Mouse (Mus musculus): Measurements from ENCODE around the gene Gapdhs. TPM values are rescaled to one million over a fixed set of nuclear protein-coding genes. Genes with fewer than 3 reads are reported as not detected.
A peak's percentile ranks its signal among the peaks of the same experiment; 100 is the strongest.
"Not testable (repeated sequence)": the region's sequence is repeated elsewhere in the genome, so short reads cannot be mapped to it uniquely, and the experiment has no call there.

Gapdhs gene
- total RNA-seq, 4 experiments from 2014 or later, result not detected

DNA sequence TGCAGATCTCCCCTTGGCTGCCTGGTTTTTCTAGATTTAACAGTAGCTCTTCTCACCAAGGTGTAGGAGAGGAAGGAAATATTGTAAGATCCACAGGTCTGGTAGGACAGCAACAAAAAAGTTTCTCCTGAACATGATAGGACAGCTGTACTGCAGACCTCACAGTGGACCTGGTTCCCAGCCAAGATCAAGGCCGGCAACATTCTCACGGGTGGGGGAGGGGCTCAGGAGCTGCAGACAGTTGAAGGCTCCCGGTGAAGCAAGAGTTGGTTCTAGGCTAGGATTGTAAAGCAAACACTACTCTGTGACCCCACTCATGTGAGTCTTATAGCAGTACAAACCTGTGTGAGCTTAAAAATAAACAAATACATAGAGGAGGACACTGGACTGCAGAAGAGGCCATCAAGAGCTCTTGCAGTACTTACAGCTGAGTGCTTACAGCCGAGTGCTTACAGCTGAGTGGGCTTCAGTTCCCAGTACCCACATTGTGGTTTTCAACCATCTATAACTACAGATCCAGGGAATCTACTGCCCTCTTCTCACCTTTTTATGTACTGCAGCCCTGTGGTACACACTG is 629 bp upstream of the Gapdhs start:
- no peak for DNase-seq

GRCm38 (mm10) chr7:30742570-30742969 is 911 bp downstream of the Gapdhs start:
- DNase-seq, result not testable (repeated sequence)

- no peak for DNase-seq
These were observed 7.3 kb downstream of the Gapdhs start for GRCm38 (mm10) chr7:30736211-30736610.

- DNase-seq, result not testable (repeated sequence)
These were observed 13.3 kb downstream of the Gapdhs start for GRCm38 (mm10) chr7:30730064-30730722.

DNA sequence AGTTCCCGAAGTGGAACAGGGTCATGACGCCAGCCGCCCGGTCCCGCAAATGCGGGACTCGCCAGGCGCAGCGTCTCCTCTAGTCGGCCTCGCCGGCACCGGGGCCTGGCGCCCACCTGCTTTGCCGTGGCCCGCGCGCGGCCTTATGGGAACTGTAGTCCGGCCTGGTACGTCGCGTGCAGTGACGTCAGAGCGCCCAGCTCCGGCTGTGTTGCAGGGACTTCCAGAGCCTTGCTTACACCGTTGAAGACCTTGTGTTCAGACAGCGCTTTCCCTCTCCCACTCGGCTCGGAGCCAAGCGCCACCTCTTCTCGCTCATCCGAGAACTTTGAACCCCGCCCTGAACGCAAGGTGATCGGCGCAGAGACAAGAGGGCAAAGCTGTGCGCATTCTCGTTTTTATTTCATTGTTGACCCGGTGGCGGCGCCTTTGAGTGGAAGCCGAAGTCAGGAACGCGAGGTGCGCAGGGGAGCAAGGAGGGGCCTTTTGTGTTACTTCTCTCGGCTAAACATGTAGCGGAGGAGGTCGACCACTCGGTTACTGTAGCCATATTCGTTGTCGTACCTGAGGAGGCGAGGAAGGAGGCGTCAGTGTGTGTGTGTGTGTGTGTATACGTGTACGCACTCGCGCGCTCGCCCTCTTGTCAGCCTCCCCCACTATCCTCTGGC is 14.0 kb downstream of the Gapdhs start, which contains the start of gene Tmem147:
Tmem147 (minus strand) TSS at position 145 of the 668 bp plus-strand sequence.
- peak; percentile 97 for DNase-seq

GRCm38 (mm10) chr7:30728739-30729395 is 14.6 kb downstream of the Gapdhs start:
- no peak for DNase-seq

DNA sequence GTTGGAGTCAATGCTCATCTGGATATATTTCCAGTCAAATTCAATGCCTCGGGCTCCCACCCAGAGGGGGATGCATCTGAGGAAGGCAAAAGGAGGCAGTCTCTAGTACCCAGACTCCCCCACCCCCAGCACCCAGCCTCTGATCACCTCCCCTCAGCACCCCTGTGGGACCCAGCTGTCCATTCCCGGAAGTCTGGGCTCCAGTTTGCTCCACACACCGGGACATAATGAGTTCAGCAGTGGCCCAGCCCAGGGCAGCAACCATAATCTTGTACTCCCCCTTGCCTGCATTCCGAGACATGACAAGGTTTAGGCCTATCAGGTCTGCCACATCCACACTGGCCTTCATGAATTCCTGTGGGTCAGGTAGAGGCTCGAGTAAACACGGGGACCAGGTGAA is 15.3 kb downstream of the Gapdhs start:
- no peak for DNase-seq

DNA sequence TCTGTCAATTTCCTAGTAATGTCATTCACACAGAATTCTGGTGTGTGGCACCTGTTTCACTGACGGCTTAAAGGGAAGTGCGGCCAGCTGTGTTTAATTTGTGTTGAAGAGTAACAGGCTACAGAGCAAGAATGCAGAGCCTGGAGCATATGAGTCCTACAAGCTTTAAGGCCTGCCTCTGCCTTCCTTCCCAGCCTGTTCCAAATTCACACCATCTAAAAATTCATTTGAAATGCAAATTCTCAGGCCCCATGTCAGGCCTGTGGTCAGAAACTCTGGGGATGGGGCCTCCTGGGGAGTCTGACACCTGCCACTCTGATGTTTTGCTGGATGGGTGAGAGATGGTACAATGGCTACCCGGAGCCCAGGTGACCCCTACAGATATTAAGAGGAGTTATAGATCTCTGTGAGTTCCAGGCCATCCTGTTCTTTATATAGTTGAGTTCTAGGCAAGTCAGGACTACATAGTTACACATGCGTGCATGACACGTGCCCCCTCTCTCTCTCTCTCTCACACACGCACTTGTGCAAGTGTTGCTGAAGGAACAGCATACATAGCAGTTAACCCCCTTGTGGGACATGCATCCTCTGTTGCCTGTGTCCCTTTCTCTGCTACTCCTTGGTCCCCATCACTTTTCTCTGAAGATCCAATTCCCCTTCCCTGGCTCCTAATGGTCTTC is 20.1 kb downstream of the Gapdhs start:
- no peak for DNase-seq

DNA sequence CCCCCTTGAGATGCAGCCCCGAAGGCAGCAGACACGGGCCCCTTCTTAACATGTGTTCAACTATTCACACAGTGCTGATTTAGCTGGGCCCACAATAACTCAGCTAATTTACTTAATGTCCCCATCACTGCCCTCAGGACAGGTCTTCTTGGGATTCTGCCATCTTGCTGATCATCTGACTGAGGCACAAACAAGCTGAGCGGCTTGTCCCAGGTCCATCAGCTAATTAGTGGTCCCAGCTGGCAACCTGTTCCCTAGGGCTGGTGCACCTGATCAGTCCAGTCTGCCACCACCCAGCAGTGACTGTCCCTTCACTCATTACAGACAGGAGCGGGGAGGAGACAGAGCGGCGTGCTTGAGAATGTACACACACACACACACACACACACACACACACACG is 22.2 kb downstream of the Gapdhs start:
- no peak for DNase-seq

DNA sequence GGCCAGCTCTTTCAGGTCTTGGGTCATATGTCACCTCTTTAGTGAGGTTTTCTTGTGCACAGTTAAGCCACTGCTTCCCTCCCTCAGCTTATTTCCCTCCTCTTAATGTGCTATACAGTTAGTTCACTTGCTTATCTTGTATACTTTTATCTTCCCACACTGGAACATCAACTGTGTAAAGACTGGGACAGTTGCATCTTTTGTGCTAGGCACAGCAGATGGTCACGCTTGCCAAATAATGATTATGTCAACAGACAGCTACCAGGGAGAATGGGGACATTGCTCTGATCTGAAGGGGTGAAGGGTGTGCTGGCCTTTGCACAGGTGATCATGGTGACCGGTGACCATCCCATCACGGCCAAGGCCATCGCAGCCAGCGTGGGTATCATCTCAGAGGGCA is 23.8 kb downstream of the Gapdhs start:
- no peak for DNase-seq

DNA sequence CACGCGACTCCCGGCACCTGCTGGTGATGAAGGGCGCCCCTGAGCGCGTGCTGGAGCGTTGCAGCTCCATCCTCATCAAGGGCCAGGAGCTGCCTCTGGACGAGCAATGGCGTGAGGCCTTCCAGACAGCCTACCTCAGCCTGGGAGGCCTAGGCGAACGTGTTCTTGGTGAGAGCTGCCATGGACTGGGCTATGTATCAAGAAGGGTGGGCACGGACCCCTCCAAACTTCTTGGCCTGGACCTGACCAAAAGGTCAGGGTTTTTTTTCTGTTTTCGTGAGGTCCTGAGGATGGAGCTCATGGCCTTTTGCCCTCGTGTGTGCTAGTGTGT is 25.8 kb downstream of the Gapdhs start:
- no peak for DNase-seq

DNA sequence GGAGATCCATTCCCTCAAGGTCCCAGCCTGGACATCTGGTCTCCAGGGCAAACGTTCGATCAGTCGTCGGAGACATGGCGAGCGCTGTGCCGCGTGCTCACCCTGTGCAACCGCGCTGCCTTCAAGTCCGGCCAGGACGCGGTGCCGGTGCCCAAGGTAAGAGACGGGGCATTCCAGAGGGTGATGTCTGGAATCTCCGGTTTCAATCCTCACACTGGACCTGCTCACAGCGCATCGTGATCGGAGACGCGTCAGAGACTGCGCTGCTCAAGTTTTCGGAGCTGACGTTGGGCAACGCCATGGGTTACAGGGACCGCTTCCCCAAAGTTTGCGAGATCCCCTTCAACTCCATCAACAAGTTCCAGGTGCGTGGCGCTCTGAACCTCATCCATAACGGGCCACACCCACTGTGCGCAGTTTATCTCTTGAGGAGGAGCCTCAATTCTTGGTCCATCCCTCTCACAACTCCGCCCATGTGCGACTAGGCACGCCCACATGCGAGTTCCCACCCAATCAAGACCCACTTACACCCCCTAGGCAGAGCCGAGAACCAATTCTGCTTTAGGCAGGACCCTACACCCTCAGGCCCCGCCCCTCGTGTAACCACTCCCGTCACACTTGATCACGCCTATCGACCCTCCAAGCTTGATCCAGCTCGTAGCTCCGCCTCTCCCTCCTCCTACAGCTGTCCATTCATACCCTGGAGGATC is 26.3 kb downstream of the Gapdhs start:
- peak; percentile 91 for DNase-seq

GRCm38 (mm10) chr7:30711942-30712341 is 31.5 kb downstream of the Gapdhs start, which contains the start of gene Atp4a:
Gene Atp4a, plus strand, starts transcription at chr7:30712209.
- DNase-seq, result no peak

DNA sequence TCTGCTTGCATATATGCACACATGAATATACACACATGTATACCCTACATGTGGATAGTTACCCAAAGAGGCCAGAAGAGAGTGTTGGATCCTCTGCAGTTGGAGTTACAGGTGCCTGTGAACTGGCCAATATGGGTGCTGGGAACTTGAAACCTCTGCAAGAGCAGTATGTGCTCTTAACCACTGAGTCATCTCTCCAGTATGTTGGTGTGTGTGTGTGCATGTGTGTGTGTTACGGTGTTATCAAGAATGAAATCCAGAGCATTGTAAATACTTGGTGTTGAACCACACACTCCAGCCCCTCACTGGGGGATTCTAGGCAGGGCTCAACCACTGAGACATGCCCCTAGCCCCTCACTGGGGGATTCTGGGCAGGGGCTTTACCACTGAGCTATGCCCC is 36.0 kb downstream of the Gapdhs start:
- DNase-seq, result no peak

- DNase-seq, result peak; percentile 77
These were observed 37.1 kb downstream of the Gapdhs start for GRCm38 (mm10) chr7:30706214-30706882.

GRCm38 (mm10) chr7:30698589-30698988 is 44.9 kb downstream of the Gapdhs start, which contains the start of gene 2200002J24Rik:
Gene 2200002J24Rik, plus strand, starts transcription at chr7:30698926.
- DNase-seq, result peak; percentile 88

DNA sequence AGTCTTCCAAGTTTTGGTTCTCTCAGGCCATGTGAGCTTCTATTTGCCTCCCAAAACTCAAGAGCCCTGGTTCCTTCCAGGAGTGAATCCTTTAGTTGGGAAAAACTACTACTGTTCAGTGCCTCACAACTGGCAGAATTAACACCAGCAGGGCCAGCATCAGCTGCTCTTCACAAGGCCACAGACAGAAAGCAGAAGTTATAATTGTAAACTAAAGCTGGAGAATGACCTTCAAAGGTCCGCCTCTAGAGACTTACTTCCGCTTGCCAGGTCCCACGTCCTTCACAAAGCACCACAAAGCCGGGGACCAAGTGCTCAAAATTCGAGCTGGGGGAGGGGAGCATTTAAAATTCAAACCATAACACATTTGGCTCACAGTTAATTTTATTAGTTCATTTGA is 45.4 kb downstream of the Gapdhs start:
- no peak for DNase-seq

DNA sequence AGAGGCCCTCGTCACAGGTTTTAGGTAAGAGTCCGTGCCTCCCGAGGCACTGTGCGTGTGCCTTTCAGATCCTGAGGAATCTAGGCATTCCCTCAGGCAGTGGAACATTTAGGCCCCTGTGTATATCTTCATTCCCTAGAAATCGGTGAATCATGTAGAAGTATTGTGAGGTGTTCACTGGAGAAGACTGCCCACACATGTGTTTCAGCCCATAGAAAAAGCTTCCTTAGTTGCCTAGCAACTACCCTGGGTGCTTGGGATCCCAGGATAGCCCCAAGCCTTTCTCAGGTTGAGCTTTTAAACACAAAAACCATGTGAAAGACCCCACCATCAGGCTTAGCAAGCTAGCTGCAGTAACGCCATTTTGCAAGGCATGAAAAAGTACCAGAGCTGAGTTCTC is 55.2 kb downstream of the Gapdhs start:
- DNase-seq, result no peak

DNA sequence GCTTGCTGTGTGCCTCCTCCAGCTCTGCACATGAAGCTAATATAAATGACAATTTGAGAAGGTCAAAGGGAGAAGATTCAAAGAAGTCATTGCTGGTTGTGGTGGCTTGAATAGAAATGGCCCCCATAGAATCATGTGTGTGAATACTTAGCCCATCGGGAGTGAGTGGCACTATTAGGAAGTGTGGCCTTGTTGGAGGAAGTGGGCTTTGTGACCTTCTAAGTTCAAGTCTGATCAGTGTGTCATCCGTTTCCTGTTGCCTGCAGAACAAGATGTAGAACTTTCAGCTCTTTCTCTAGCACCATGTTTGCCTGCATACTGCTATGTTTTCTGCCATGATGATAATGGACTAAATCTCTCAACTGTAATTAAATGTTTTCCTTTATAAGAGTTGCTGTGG is 60.1 kb downstream of the Gapdhs start:
- no peak for DNase-seq

- DNase-seq, result peak; percentile 33
These were observed 61.6 kb downstream of the Gapdhs start for GRCm38 (mm10) chr7:30681897-30682296.

Data from adrenal gland, adult 8-10 months (tissue).